Mouse (Mus musculus): ENCODE measurements around the gene Hmg20b.

Gene Hmg20b

DNA sequence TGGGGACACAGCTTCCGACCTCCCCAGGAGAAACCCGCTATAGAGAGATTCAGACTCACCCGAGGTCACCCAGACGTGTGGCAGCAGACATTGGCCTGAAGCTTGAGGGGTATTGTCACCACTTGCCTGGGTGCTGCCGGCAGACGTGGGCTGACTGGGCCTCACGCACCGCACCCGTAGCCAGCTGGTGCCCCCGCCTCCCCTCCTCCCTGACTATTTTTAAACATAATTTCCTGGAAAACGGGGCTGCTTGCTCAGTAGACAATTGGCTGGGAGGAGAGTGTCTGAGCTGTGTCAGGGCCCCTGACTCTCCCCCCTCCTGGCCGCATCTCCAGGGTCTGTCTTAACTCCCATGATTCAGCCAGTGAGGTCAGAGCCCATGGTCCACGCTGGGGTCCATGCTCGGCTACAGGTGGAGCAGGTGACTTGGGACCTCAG lies 47.5 kb downstream of the Hmg20b start:
- DNase-seq, result peak; percentile 61

DNA sequence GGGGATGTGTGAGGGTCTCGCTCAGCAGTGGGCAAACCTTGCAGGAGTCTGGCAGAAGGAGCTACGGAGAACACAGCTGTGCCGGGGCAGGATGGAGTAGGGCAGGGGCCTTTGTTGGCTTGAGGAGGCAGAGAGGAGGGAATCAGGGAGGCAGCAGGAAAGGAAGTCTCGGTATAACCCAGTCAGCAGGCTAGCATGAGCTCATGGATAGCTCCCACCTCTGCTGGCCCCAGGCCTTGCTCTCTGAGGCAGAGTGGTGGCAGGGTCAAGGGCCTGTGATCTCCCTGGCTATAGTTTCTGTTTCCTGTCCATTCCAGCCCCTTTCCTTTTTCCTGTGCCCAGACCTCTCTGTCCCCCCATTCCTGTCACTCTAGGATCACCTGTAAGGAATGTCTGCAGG lies 48.0 kb downstream of the Hmg20b start:
- DNase-seq, result no peak

DNA sequence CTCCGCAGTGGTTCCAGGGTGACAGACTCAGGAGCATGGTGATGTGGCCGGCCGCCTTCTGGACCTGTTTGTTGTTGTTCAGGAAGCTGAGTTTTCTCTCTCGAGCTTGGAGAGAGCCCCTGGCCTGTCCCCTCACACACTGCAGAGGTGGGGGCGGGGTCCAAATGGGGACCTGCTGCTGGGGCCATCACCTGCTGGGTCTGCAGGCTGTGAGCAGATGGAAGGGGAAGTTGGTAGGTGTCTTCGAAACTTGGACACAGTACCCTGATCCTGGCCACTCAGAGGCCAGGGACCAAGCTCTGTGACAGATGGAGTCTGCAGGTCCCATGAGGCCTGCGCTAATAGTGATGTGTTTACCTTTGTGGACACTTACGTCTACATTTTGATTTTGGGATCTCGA lies 49.0 kb downstream of the Hmg20b start:
- peak; percentile 88 for DNase-seq

DNA sequence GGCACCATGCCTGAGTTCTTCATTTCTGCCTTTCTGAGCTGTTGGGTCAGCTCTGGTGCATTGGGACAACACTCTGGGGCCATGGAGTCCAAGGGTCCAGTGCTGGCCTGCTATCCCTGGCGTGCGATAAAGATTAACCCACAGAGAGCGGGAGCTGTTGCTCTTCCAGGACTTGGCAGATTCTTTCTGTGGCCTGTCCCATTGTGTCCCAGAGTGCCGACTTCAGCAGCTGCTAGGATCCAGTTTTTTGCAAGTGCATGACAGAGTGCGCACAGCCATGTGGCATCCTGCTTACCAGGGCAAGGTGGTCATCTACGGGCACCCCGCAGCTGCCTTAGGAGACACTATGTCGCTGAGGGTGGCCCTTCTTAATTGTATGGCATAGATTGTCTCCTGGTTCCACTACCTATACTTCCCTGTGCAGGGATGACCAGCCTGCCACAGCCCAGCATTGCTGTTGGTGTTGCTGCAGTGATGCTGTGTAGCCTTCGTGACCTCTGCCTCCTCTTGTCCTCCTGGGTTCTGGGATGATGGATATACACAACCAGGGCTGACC lies 49.9 kb downstream of the Hmg20b start:
- DNase-seq, result no peak

DNA sequence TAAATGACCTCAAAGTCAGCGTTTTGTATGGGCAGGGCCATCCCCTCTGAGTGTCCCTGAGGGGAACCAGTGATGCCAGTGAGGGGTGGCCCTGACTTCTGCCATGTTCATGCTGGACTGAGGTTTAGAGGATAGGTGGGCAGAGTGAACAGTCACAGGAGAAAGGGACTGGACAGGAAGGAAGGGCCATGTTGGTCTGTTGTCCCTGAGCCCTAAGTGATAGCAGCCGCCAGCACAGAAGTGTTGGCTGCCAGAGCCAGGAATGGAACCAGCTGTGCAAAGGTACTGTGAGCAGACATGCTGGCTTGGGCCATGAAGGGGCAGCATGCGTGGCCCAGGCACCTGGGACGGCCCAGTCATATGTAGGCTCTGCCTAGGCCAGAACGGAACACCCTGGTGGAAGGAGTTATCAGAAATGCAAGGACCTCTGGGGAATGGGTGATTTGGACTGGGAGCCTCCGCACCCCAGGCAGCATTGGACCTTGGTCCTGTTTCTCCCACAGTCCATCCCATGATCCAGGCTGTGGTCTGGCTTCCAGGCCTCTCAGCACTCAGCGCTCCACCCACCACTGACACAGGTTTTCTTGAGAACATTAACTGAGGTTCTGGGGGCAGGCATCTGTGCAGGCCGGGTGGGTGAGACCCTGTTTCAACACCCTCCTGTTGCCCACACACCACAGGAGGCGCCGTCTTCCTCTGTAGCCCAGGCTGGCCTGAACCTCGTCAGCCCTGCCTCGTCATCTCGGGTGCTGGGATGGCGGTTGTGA lies 50.5 kb downstream of the Hmg20b start:
- DNase-seq, result peak; percentile 56

DNA sequence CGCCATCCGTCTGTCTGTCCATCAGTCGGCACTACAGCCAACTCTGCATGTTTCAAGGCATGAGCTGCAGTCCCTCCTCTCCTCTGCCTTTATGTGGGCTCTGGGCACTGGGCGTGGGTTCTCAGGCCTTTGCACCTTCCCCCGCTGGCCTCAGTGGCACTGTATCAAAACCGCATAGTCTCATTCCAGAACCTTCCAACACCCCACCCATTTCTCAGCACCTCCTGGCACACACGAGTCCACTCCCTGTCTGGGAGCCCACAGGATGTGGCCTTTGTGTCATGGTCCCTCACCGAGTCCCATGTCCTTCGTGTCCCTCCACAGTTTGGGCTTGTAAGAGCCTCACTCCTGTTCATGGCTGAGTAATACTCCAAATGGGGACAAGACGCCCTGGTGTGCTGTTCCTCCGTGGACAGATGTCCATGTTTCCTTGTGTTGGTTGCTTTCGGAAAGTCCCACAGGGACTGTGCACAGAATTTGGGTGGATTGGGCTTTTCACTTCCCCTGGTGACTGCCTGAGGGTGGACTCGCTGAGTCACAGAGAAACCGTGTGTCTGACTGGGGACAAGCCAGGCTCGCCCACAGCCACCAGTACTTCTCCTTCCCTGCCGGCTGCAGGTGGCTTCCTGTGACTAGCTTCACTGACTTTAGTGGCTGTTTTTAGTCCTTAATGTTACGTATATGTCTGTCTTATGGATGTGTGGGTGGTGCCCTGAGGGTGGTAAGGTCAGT lies 51.7 kb downstream of the Hmg20b start:
- DNase-seq, result peak; percentile 55

DNA sequence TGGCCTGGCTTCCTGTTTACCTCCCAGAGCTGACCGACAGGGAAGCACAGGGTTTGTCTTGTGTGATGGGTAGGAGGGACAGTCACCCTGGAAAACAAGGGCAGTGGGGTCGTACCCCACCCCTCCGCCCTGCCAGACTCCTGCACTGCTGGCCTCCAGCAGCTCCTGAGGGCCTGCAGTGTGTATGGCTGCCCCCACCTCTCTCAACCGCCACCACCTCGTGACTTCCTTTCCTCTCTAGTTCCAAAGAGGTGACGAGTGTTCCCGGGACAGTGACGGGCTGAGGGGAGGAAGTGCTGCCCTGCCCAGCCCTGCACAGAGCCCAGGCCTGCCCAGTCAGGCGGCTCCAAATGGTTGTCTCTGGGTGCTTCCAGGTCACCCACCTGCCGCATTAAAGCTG lies 52.4 kb downstream of the Hmg20b start:
- DNase-seq, result peak; percentile 54

DNA sequence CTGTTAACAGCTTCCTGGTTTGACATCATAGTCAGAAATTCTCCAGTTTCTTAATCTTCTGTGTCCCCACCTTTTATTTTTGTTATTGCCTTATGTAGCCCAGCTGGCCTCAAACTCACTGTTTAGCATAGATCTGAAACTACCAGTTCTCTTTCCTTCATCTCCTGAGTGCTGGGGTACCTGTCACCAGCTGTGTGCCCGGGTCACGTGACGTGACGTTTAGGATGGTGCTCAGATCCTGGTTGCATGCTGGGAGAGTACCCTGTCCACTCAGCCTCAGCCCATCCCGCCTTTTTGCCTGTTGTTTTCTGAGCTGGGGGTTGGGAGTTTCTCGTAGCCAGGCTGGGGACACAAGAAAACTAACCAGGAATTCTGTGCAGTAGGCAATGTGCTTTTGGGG lies 53.0 kb downstream of the Hmg20b start:
- DNase-seq, result peak; percentile 42
